Mouse (Mus musculus) E14TG2a.4 (cell line): ENCODE data around the gene Tfdp2.

Experiments used
- CTCF ChIP-seq: conservative IDR thresholded peaks from 2 replicates; pipeline ENCODE4 v1.5.1; 2014; ENCODE audit warnings: low read length
- NANOG ChIP-seq: IDR thresholded peaks from 2 replicates; pipeline ENCODE4 v1.6.1; 2014; ENCODE audit warnings: borderline replicate concordance, low read length, mixed read lengths
- POU5F1 ChIP-seq: IDR thresholded peaks from 2 replicates; pipeline ENCODE4 v1.6.1; 2014; ENCODE audit warnings: low read length, borderline replicate concordance

DNA sequence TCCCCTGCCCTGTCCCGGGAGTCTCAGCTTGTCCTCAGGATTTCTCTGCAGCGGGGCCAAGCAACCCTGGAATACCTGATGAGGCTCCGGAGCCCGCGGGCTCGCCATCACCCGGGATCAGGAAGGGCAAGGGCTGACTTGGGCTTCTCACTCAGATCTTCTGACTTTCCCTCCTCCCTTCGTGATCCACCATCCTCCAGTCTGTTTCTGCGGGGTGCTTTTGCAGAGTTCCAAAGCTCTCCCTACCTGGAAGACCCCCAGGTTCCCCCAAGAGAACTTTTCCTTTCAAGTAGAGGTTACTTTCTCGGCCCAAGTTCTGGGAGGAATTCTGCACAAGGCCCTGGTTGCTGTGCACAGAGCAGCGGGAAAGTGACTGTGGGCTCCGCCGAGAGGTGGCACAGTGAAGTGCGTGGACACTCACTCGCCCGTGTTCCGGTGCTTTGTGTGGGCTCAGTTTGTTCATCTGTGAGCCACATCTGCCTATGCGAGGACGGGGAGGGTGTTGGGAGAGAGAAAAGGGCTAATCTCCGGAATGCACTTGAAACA lies 634 bp downstream of the Tfdp2 start:
- TF ChIP-seq CTCF (no peak), POU5F1 (no peak), NANOG (no peak)
